Mouse (Mus musculus) midbrain, embryonic 12.5 days (tissue): ENCODE measurements around the gene Pnpla2. TPM values are rescaled to one million over a fixed set of nuclear protein-coding genes. Genes with fewer than 3 reads are reported as not detected.

Experiments used
- ATAC-seq: fragments of 200-750 bp; cut with Nextera tagmentation; 2 replicates; pipeline ENCODE4 v1.8.0; 2017; ENCODE audit warnings: low read depth, moderate TSS enrichment, moderate library complexity; ENCODE audit not compliant: low FRiP score
- H3K27ac ChIP-seq: fragments of 300-500 bp; sonication (generic); replicated peaks from 2 replicates; pipeline ENCODE4 v1.5.1; 2016; ENCODE audit warnings: mild to moderate bottlenecking
- H3K27me3 ChIP-seq: fragments of 300-500 bp; sonication (generic); 2 replicates; pipeline ENCODE4 v1.6.1; 2016; ENCODE audit warnings: mild to moderate bottlenecking
- H3K36me3 ChIP-seq: fragments of 300-500 bp; sonication (generic); 2 replicates; pipeline ENCODE4 v1.6.1; 2016
- H3K4me1 ChIP-seq: fragments of 300-500 bp; sonication (generic); 2 replicates; pipeline ENCODE4 v1.6.1; 2016
- H3K4me2 ChIP-seq: fragments of 300-500 bp; sonication (generic); replicated peaks from 2 replicates; pipeline ENCODE4 v1.6.1; 2016; ENCODE audit warnings: mild to moderate bottlenecking, moderate library complexity
- H3K4me3 ChIP-seq: fragments of 300-500 bp; sonication (generic); 2 replicates; pipeline ENCODE4 v1.5.1; 2016; ENCODE audit warnings: mild to moderate bottlenecking
- H3K9ac ChIP-seq: fragments of 300-500 bp; sonication (generic); replicated peaks from 2 replicates; pipeline ENCODE4 v1.6.1; 2016; ENCODE audit warnings: mild to moderate bottlenecking, moderate library complexity
- H3K9me3 ChIP-seq: fragments of 300-500 bp; sonication (generic); 2 replicates; pipeline ENCODE4 v1.6.1; 2016; ENCODE audit warnings: mild to moderate bottlenecking
- WGBS: fragments of 180-500 bp; shearing (Covaris S2); methylation state at CpG from one replicate; pipeline ENCODE4 v1.1.7; 2016; 5-methylcytosine and 5-hydroxymethylcytosine counted together
- polyA plus RNA-seq: library from polyadenylated mRNA; unstranded; fragments of >200 nt; fragmentation: Nextera tagmentation; extraction: Ambion mirVana; gene quantifications from 2 replicates; pipeline ENCODE4 v1.2.1, GENCODE M21; 2016

Pnpla2 gene
- polyA plus RNA-seq, 1 experiment from 2014 or later: 18.3 TPM

- H3K27ac ChIP-seq: no peak overlapping the region
- no peak overlapping the region for H3K4me3 ChIP-seq
- H3K36me3 ChIP-seq: no peaks in the 10 kb centered on the region
- no peaks in the 10 kb centered on the region for H3K9me3 ChIP-seq
- H3K4me2 ChIP-seq: peak overlapping the region; percentile 92; the same call in 1 of the 2 replicates
- H3K4me1 ChIP-seq: peaks cover 22% of the 10 kb centered on the region
- no peak for ATAC-seq
- peaks cover 50% of the 10 kb centered on the region for H3K27me3 ChIP-seq
- H3K9ac ChIP-seq: no peak overlapping the region
- WGBS: 70% methylated on average over 6 of the region's 6 CpGs
Observed at GRCm38 (mm10) chr7:141483114-141483653, 28.2 kb downstream of the Pnpla2 start.

GRCm38 (mm10) chr7:141484186-141485120 is 29.5 kb downstream of the Pnpla2 start:
- no peak overlapping the region for H3K4me3 ChIP-seq
- H3K36me3 ChIP-seq: no peaks in the 10 kb centered on the region
- ATAC-seq: no peak
- peaks cover 47% of the 10 kb centered on the region for H3K27me3 ChIP-seq
- no peaks in the 10 kb centered on the region for H3K9me3 ChIP-seq
- no peak overlapping the region for H3K27ac ChIP-seq
- H3K9ac ChIP-seq: no peak overlapping the region
- peaks cover 22% of the 10 kb centered on the region for H3K4me1 ChIP-seq
- 79% methylated on average over 5 of the region's 5 CpGs for WGBS
- no peak overlapping the region for H3K4me2 ChIP-seq

GRCm38 (mm10) chr7:141485186-141485585 is 30.2 kb downstream of the Pnpla2 start:
- Histone ChIP-seq H3K4me1 (peaks cover 22% of the 10 kb centered on the region), H3K4me3 (no peak overlapping the region), H3K9ac (no peak overlapping the region), H3K4me2 (no peak overlapping the region), H3K36me3 (no peaks in the 10 kb centered on the region), H3K27me3 (peaks cover 43% of the 10 kb centered on the region), H3K27ac (no peak overlapping the region), H3K9me3 (no peaks in the 10 kb centered on the region)
- no peak for ATAC-seq
- 70% methylated on average over 2 of the region's 2 CpGs for WGBS

GRCm38 (mm10) chr7:141485606-141486005 is 30.6 kb downstream of the Pnpla2 start:
- H3K4me3 ChIP-seq: no peak overlapping the region
- H3K27me3 ChIP-seq: peaks cover 39% of the 10 kb centered on the region
- H3K36me3 ChIP-seq: no peaks in the 10 kb centered on the region
- WGBS: 95% methylated on average over 2 of the region's 2 CpGs
- no peaks in the 10 kb centered on the region for H3K9me3 ChIP-seq
- H3K4me2 ChIP-seq: no peak overlapping the region
- peaks cover 22% of the 10 kb centered on the region for H3K4me1 ChIP-seq
- no peak overlapping the region for H3K27ac ChIP-seq
- no peak for ATAC-seq
- no peak overlapping the region for H3K9ac ChIP-seq

GRCm38 (mm10) chr7:141486239-141486638 is 31.2 kb downstream of the Pnpla2 start:
- Histone ChIP-seq H3K4me2 (no peak overlapping the region), H3K27me3 (peaks cover 32% of the 10 kb centered on the region), H3K4me3 (no peak overlapping the region), H3K4me1 (peaks cover 18% of the 10 kb centered on the region), H3K27ac (no peak overlapping the region), H3K9me3 (no peaks in the 10 kb centered on the region), H3K9ac (no peak overlapping the region), H3K36me3 (0 out of 2 replicates have a peak, but pooled peaks cover 2% of the 10 kb centered on the region)
- 97% methylated on average over 1 of the region's 1 CpGs for WGBS
- ATAC-seq: no peak

GRCm38 (mm10) chr7:141487141-141487540 is 32.1 kb downstream of the Pnpla2 start:
- H3K27me3 ChIP-seq: peaks cover 23% of the 10 kb centered on the region
- H3K4me1 ChIP-seq: peaks cover 9% of the 10 kb centered on the region
- H3K4me2 ChIP-seq: no peak overlapping the region
- ATAC-seq: no peak
- H3K36me3 ChIP-seq: 0 out of 2 replicates have a peak, but pooled peaks cover 6% of the 10 kb centered on the region
- WGBS: 83% methylated on average over 7 of the region's 7 CpGs
- H3K27ac ChIP-seq: no peak overlapping the region
- H3K9ac ChIP-seq: no peak overlapping the region
- no peak overlapping the region for H3K4me3 ChIP-seq
- H3K9me3 ChIP-seq: no peaks in the 10 kb centered on the region

GRCm38 (mm10) chr7:141491151-141491550 is 36.2 kb downstream of the Pnpla2 start:
- WGBS: 91% methylated on average over 2 of the region's 2 CpGs

GRCm38 (mm10) chr7:141492738-141493137 is 37.7 kb downstream of the Pnpla2 start:
- 92% methylated on average over 5 of the region's 5 CpGs for WGBS

More at GRCm38 (mm10) chr7:141491151-141491550, 36.2 kb downstream of the Pnpla2 start:
- no peak overlapping the region for H3K27ac ChIP-seq
- ATAC-seq: no peak
- no peak overlapping the region for H3K4me3 ChIP-seq
- H3K9me3 ChIP-seq: no peaks in the 10 kb centered on the region
- no peaks in the 10 kb centered on the region for H3K4me1 ChIP-seq
- H3K9ac ChIP-seq: no peak overlapping the region
- H3K27me3 ChIP-seq: no peaks in the 10 kb centered on the region
- peaks cover 24% of the 10 kb centered on the region; the same call in 1 of the 2 replicates for H3K36me3 ChIP-seq
- no peak overlapping the region for H3K4me2 ChIP-seq

GRCm38 (mm10) chr7:141493729-141494128 is 38.7 kb downstream of the Pnpla2 start:
- Histone ChIP-seq H3K4me3 (no peak overlapping the region), H3K4me1 (no peaks in the 10 kb centered on the region), H3K4me2 (no peak overlapping the region), H3K9me3 (no peaks in the 10 kb centered on the region), H3K27ac (no peak overlapping the region), H3K9ac (no peak overlapping the region), H3K27me3 (no peaks in the 10 kb centered on the region), H3K36me3 (peaks cover 24% of the 10 kb centered on the region; the same call in 1 of the 2 replicates)
- WGBS: 72% methylated on average over 1 of the region's 1 CpGs
- ATAC-seq: no peak

More at GRCm38 (mm10) chr7:141492738-141493137, 37.7 kb downstream of the Pnpla2 start:
- H3K9me3 ChIP-seq: no peaks in the 10 kb centered on the region
- no peak overlapping the region for H3K27ac ChIP-seq
- H3K36me3 ChIP-seq: peaks cover 24% of the 10 kb centered on the region; the same call in 1 of the 2 replicates
- H3K4me2 ChIP-seq: no peak overlapping the region
- no peaks in the 10 kb centered on the region for H3K4me1 ChIP-seq
- no peak overlapping the region for H3K9ac ChIP-seq
- ATAC-seq: no peak
- no peaks in the 10 kb centered on the region for H3K27me3 ChIP-seq
- H3K4me3 ChIP-seq: no peak overlapping the region

- no peak overlapping the region for H3K9ac ChIP-seq
- no peak overlapping the region for H3K4me3 ChIP-seq
- no peak overlapping the region for H3K4me2 ChIP-seq
- H3K9me3 ChIP-seq: no peaks in the 10 kb centered on the region
- 90% methylated on average over 2 of the region's 2 CpGs for WGBS
- H3K27me3 ChIP-seq: no peaks in the 10 kb centered on the region
- no peak overlapping the region for H3K27ac ChIP-seq
- ATAC-seq: no peak
- H3K36me3 ChIP-seq: peaks cover 28% of the 10 kb centered on the region
- H3K4me1 ChIP-seq: no peaks in the 10 kb centered on the region
Observed at GRCm38 (mm10) chr7:141495379-141495778, 40.4 kb downstream of the Pnpla2 start.

- 97% methylated on average over 4 of the region's 4 CpGs for WGBS
- H3K4me3 ChIP-seq: no peak overlapping the region
- no peaks in the 10 kb centered on the region for H3K9me3 ChIP-seq
- H3K4me1 ChIP-seq: no peaks in the 10 kb centered on the region
- H3K4me2 ChIP-seq: no peak overlapping the region
- no peak overlapping the region for H3K9ac ChIP-seq
- no peaks in the 10 kb centered on the region for H3K27me3 ChIP-seq
- ATAC-seq: no peak
- no peak overlapping the region for H3K27ac ChIP-seq
- peaks cover 30% of the 10 kb centered on the region for H3K36me3 ChIP-seq
Observed at GRCm38 (mm10) chr7:141495940-141496339, 40.9 kb downstream of the Pnpla2 start.

GRCm38 (mm10) chr7:141497600-141497999 is 42.6 kb downstream of the Pnpla2 start:
- no peaks in the 10 kb centered on the region for H3K9me3 ChIP-seq
- H3K27ac ChIP-seq: no peak overlapping the region
- WGBS: 95% methylated on average over 3 of the region's 3 CpGs
- H3K4me2 ChIP-seq: no peak overlapping the region
- no peaks in the 10 kb centered on the region for H3K4me1 ChIP-seq
- H3K4me3 ChIP-seq: no peak overlapping the region
- H3K36me3 ChIP-seq: peaks cover 25% of the 10 kb centered on the region
- 0 out of 2 replicates have a peak overlapping the region, but pooled peaks have one; percentile 6 for H3K9ac ChIP-seq
- H3K27me3 ChIP-seq: no peaks in the 10 kb centered on the region
- ATAC-seq: no peak
